Comparison of ENCODE assay signal across 13 mouse cellular contexts in the genomic region with DNA sequence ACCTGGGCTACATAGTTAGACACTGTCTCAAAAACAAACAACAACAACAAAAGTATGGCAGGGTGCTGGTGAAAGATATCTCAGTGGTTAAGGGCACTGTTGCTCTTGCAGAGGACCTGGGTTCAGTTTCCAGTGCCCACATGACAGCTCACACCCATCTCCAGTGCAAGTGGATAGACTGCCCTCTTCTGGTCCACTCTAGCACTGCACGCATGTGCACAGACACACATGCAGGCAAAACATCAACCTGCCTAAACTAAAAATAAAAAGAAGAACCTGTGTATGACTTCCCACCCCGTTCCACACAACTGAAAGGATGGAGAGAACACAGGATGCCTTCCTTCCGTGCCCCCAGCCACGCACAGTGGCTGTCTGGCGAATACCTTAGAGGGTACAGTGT.
DNase-seq lines count a peak whose midpoint lies in the region; ATAC-seq and TF ChIP-seq lines count a peak whose summit lies in the region.
"Had no signal": no experiment of that assay in that cellular context is flagged by ENCODE, and none has a peak within 500 bp of the region (broad histone marks: within the 10 kb centered on the region; RNA-seq: fewer than 3 reads in every experiment).

No protein-coding gene starts in this region.

- no peaks in the 10 kb centered on the region for H3K36me3 ChIP-seq in intestine, postnatal 0 days (ENCODE audit: control insufficient read depth, insufficient read depth)
- no peaks in the 10 kb centered on the region for H3K36me3 ChIP-seq in intestine, embryonic 16.5 days (ENCODE audit: control insufficient read depth, insufficient read depth, low read length)
- H3K36me3 ChIP-seq in thymus, adult 2 months (ENCODE audit: control insufficient read depth, insufficient read depth, low read length): no peaks in the 10 kb centered on the region
- H3K36me3 ChIP-seq in forebrain, embryonic 10.5 days (replicated peaks): no peaks in the 10 kb centered on the region
- H3K36me3 ChIP-seq: heart, embryonic 10.5 days had no signal

- H3K4me3 ChIP-seq in intestine, postnatal 0 days (ENCODE audit: low read depth, low read length): no peak overlapping the region
- H3K4me3 ChIP-seq in intestine, embryonic 16.5 days (ENCODE audit: low read length): no peak overlapping the region
- no peak overlapping the region for H3K4me3 ChIP-seq in thymus, adult 2 months (ENCODE audit: control insufficient read depth, insufficient read depth, low read length)
- no peak overlapping the region for H3K4me3 ChIP-seq in forebrain, embryonic 10.5 days
- H3K4me3 ChIP-seq: heart, embryonic 10.5 days had no signal

- TF ChIP-seq CTCF in intestine, postnatal 0 days (IDR thresholded peaks at IDR 0.05; ENCODE audit: low read depth): peak; percentile 64
- peak; percentile 41; the same call in 1 of the 2 replicates for TF ChIP-seq CTCF in thymus, adult 2 months (IDR thresholded peaks at IDR 0.05; ENCODE audit: borderline replicate concordance, control insufficient read depth, extremely low read depth, insufficient read depth, low read length, poor library complexity)

- 98% methylated on average over 5 of the region's 5 CpGs for WGBS in intestine, postnatal 0 days
- WGBS in intestine, embryonic 16.5 days: 91% methylated on average over 5 of the region's 5 CpGs
- 84% methylated on average over 5 of the region's 5 CpGs for WGBS in thymus, adult 2 months
- 91% methylated on average over 5 of the region's 5 CpGs for WGBS in forebrain, embryonic 10.5 days

- H3K27ac ChIP-seq in intestine, postnatal 0 days (ENCODE audit: low read depth, low read length): no peak overlapping the region
- no peak overlapping the region for H3K27ac ChIP-seq in intestine, embryonic 16.5 days (ENCODE audit: low read length)
- no peak overlapping the region for H3K27ac ChIP-seq in thymus, adult 2 months (ENCODE audit: control insufficient read depth, insufficient read depth, low read length)
- no peak overlapping the region for H3K27ac ChIP-seq in forebrain, embryonic 10.5 days
- H3K27ac ChIP-seq: heart, embryonic 10.5 days had no signal

- no peak for TF ChIP-seq POLR2A in thymus, adult 2 months (IDR thresholded peaks at IDR 0.05; ENCODE audit: control insufficient read depth, extremely low read depth, insufficient read depth, low read length, poor library complexity)

- peak; percentile 26 for DNase-seq in thymus, adult 2 months
- DNase-seq in thymus, adult 18-20 months: no peak
- peak; percentile 9 for DNase-seq in c-Kit-positive CD71-positive TER-119-negative erythroid progenitor cells, embryonic 14.5 days (ENCODE audit: low read depth)
- DNase-seq in cerebellum, postnatal 14 days: no peak
- DNase-seq in cerebellum, adult 11 months: no peak
- DNase-seq in forebrain, embryonic 10.5 days (ENCODE audit: extremely low spot score, low spot score): no peak
- DNase-seq: cerebellum, adult 9-11 months; lung, adult 18-20 months; right cerebral cortex, adult 18-20 months had no signal

- no peaks in the 10 kb centered on the region for H3K27me3 ChIP-seq in intestine, postnatal 0 days (replicated peaks; ENCODE audit: control insufficient read depth, insufficient read depth, low read length)
- no peaks in the 10 kb centered on the region for H3K27me3 ChIP-seq in intestine, embryonic 16.5 days (replicated peaks; ENCODE audit: control insufficient read depth, insufficient read depth, low read length)
- H3K27me3 ChIP-seq in thymus, adult 2 months (ENCODE audit: control insufficient read depth, insufficient read depth, low read length): no peaks in the 10 kb centered on the region
- no peaks in the 10 kb centered on the region for H3K27me3 ChIP-seq in forebrain, embryonic 10.5 days (ENCODE audit: poor library complexity, severe bottlenecking)

- no peak overlapping the region for H3K4me2 ChIP-seq in intestine, postnatal 0 days (replicated peaks; ENCODE audit: low read depth)
- no peak overlapping the region for H3K4me2 ChIP-seq in intestine, embryonic 16.5 days (ENCODE audit: low read depth, low read length)

- no peak for ATAC-seq in intestine, postnatal 0 days
- ATAC-seq in intestine, embryonic 16.5 days: no peak
- ATAC-seq: inflammation-experienced regulatory T-cells, adult 6 months had no signal

- H3K4me1 ChIP-seq in intestine, postnatal 0 days (replicated peaks; ENCODE audit: control insufficient read depth, insufficient read depth, low read length): no peaks in the 10 kb centered on the region
- peaks cover 12% of the 10 kb centered on the region for H3K4me1 ChIP-seq in intestine, embryonic 16.5 days (ENCODE audit: control insufficient read depth, insufficient read depth, low read length)
- H3K4me1 ChIP-seq in thymus, adult 2 months (replicated peaks; ENCODE audit: control insufficient read depth, insufficient read depth, low read length): no peaks in the 10 kb centered on the region
- H3K4me1 ChIP-seq in forebrain, embryonic 10.5 days: peaks cover 5% of the 10 kb centered on the region; the same call in 1 of the 2 replicates

- no peak overlapping the region for H3K9ac ChIP-seq in intestine, postnatal 0 days (ENCODE audit: low read depth, low read length)
- no peak overlapping the region for H3K9ac ChIP-seq in intestine, embryonic 16.5 days (ENCODE audit: low read depth, low read length)

- no peaks in the 10 kb centered on the region for H3K9me3 ChIP-seq in intestine, postnatal 0 days (ENCODE audit: control insufficient read depth)
- H3K9me3 ChIP-seq in intestine, embryonic 16.5 days (ENCODE audit: control insufficient read depth, low read length): no peaks in the 10 kb centered on the region
- no peaks in the 10 kb centered on the region for H3K9me3 ChIP-seq in forebrain, embryonic 10.5 days
- H3K9me3 ChIP-seq: heart, embryonic 10.5 days had no signal

Comparison
In these comparisons a context has a peak if more than half of its experiments do, and no peak if none do; other contexts are left out.
1. DNase-seq: peak in thymus, adult 2 months (single experiment) and c-Kit-positive CD71-positive TER-119-negative erythroid progenitor cells, embryonic 14.5 days (single experiment); none in thymus, adult 18-20 months (0 of 2), cerebellum, postnatal 14 days (0 of 2), cerebellum, adult 11 months (single experiment) and forebrain, embryonic 10.5 days (single experiment).